Mouse (Mus musculus): ENCODE measurements around the gene Pomgnt1. TPM values are rescaled to one million over a fixed set of nuclear protein-coding genes. Genes with fewer than 3 reads are reported as not detected.

Pomgnt1 gene
- 59.2 and 66.1 TPM in 2 replicates for polyA plus RNA-seq (2015; fragmentation: Nextera tagmentation; extraction: Ambion mirVana)

DNA sequence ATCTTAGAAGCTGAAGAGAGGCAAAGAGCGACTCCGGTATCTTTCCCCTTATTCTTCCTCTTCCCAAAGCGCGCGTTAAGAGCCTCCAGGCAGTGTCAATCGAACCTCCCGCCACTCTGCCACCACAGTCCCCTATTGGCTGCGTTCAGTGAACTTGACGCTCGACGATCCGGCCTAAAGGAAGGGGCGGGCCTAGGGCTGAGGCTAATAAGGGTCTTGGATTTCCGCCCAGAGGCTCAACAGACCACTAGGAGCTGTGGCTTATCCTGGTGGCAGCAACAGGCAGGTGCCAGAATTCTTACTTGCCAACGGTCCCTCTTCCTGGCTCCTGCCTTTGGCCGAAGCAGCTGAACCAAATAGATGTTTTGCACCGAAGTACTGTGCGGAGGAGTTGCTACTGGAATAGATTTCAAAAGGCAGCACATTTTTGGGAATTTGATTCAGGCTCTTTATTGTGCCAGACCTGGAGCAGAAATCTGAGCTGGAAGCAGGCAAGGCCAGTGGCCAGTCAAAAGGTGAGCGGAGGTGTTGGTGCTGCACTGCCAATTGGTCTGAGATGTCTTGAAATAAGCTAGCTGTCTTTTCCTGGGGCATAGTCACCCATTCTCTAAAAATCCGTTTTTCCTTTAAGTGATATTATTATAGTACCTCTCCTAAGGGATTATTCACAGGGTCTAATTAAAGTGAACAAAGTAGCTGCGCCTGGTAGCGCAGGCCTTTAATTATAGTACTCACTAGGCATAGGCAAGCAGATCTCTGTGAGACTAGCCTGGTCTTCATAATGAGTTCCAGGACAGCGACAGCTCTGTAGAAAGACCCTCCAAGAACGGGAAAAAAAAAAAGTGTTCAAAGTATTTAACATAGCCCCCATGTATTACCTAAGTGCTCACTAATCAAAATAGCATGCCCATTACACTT, at the start of gene Pomgnt1, which contains the start of gene Rad54l:
TSS of gene Pomgnt1 (plus strand) at position 239 of the 918 bp plus-strand sequence.
TSS of gene Rad54l (minus strand) at position 89 of the 918 bp plus-strand sequence.
- peak within 1 kb of the TSS; percentile 66 for H3K27ac ChIP-seq
- peak within 1 kb of the TSS; percentile 56 for H3K9ac ChIP-seq
- H3K27me3 ChIP-seq, result no peaks in the 10 kb centered on the region
- WGBS, result 4% methylated on average over 24 of the region's 24 CpGs
- peak within 1 kb of the TSS; percentile 68 for H3K4me2 ChIP-seq
- H3K9me3 ChIP-seq, result no peaks in the 10 kb centered on the region
- peak; percentile 96 for ATAC-seq (ENCODE audit: borderline replicate concordance, extremely low read depth, low FRiP score, low TSS enrichment)
- 0 out of 2 replicates have a peak, but pooled peaks cover under 1% of the 10 kb centered on the region for H3K36me3 ChIP-seq
- peak within 1 kb of the TSS; percentile 59 for H3K4me3 ChIP-seq
- peaks cover 20% of the 10 kb centered on the region for H3K4me1 ChIP-seq

DNA sequence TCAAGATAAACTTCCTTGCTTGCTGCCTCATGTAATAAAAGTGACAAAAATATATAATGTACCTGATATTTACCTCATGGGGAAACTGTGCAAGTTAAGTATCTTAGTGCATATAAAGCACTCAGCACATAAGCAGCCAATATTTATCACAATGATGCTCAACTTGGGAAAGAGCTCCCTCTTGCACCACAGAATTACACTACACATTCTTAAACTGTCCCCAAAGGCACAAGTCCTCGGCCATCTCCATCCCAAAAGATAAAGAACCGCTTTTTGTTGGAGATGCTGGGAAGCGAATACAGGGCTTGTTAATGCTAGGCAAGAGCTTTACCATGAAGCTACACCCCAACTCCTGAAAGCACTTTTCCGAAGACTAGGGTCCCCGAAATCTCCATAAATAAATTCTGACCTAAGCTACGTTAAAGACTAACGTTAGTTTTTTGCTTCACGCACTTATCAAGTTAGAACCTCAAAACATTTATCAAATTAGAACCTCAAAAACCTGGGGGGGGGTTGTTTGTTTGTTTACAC, 49.4 kb upstream of the Pomgnt1 start:
- Histone ChIP-seq H3K9me3 (no peaks in the 10 kb centered on the region), H3K27ac (peak overlapping the region; percentile 98), H3K4me1 (peaks cover 27% of the 10 kb centered on the region), H3K9ac (peak overlapping the region; percentile 89), H3K4me3 (peak overlapping the region; percentile 65), H3K4me2 (peak overlapping the region; percentile 76), H3K27me3 (no peaks in the 10 kb centered on the region), H3K36me3 (peaks cover 15% of the 10 kb centered on the region)
- WGBS, result 2% methylated on average over 8 of the region's 8 CpGs
- no peak for ATAC-seq (ENCODE audit: borderline replicate concordance, extremely low read depth, low FRiP score, low TSS enrichment)

DNA sequence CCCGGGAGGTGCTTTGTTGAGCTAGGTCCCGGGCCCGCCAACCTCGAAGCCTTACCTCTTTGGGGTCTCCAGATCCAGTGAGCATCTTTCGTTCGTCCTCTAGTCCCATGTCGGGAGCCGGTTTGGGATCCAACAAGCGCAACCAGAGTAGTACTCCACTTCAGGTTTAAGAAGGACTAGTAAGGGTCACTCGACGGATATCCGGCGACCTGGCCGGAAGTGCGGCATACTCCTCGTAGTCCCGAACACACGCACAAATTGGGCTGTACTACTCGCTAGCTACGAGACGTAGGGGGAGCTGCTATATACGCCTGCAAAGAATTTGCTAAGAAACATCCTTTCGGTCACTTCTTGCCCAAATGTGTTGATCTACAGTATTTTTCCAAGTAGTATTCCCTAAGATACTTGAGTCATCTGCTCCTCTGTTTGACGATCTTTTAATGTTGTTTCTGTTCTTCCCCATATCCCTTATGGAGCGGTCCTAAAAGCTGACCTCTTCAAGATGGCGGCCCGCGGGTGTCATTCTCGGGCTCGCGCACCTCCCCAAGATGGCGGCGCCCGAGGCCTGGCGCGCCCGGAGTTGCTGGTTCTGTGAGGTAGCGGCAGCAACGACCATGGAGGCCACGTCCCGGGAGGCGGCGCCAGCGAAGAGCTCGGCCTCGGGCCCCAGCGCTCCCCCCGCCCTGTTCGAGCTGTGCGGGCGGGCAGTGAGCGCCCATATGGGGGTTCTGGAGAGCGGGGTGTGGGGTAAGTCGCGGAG, 48.6 kb upstream of the Pomgnt1 start, which contains the start of the genes Uqcrh and Lrrc41:
TSS of gene Uqcrh (minus strand) at position 211 of the 760 bp plus-strand sequence.
TSS of gene Lrrc41 (plus strand) at position 409 of the 760 bp plus-strand sequence.
- peak; percentile 93 for ATAC-seq (ENCODE audit: borderline replicate concordance, extremely low read depth, low FRiP score, low TSS enrichment)
- Histone ChIP-seq H3K4me2 (peak within 1 kb of the TSS; percentile 76), H3K27ac (peak within 1 kb of the TSS; percentile 98), H3K27me3 (no peaks in the 10 kb centered on the region), H3K9ac (peak within 1 kb of the TSS; percentile 89), H3K4me1 (peaks cover 27% of the 10 kb centered on the region), H3K36me3 (peaks cover 11% of the 10 kb centered on the region), H3K4me3 (peak within 1 kb of the TSS; percentile 65), H3K9me3 (no peaks in the 10 kb centered on the region)
- 1% methylated on average over 55 of the region's 55 CpGs for WGBS

DNA sequence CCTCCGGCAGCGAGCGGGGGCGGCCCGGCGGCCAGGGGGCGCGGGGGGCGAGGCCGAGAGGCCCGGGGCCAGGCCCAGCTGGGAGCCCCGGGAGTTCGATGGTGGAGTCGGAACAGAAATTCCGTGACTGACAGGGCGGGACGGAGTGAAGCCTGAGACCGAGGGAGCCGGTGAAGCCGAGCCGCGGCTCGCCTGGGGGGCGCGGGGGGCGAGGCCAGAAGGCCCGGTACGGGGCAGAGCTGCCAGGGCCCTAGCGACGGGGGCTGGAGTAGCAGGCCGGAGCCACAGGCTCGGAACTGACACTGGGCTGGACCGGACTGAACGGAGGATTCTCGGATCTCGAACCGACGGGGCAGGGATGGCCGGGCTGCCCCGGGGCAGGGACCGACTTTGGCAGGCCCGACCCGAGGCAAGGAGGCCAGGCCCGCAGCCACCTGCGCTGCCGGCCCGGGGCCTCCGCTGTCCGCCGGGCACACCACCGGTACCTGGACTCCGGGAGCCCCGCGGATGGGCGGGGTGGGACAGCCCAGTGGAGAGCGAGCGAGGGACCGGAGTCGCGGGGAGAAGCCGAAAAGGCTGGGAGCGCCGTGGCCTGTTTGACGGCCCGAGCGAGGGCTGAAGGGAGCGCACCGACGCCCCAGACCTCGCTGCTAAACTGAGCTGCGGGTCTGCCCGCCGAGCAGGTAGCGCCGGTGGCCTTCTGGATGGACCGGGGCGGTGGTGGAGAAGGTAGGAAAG, 47.8 kb upstream of the Pomgnt1 start:
- WGBS, result under 1% methylated on average over 75 of the region's 77 CpGs

DNA sequence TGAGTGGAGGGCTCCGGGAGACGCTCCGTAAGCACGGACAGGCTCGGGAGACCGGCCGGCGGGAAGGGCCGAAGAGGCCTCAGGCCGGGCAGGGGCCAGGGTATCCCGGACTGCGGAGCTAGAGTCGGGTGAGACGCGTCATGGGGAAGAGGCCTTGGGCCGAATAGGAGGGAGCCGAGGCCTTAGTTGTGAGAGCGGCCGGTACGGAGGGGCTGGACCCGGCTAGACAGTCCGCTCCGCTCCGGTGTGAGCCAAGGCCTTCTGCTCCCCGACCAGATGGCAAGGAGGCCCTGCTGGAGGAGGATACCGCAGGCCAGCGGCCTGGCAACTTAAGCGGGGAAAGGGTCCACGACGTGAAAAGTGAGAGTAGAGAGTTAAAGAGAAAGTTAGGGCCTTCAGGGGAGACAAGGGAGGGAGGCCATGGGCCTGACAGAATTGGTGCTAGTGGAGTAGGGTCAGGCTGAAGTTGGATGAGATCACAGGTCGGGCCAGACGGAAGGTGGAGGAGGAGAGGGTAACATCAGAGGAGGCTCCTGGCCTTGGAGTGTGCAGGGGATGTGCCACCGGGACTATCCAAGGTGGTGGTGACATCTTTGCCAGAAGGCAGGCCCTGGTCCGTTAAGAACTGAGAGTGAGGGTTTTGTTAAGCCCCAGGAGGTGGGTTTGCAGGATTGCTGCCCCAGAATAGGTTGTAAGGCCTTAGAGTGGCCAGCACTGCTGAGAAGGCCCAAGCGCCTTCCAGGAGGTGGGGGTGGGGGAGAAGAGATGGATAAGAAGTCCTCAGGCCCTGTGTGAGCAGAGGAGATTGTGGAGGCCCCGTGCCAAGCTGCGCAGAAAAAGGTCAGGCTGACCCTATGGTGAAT, 47.0 kb upstream of the Pomgnt1 start:
- Histone ChIP-seq H3K4me3 (peak overlapping the region; percentile 65), H3K27me3 (no peaks in the 10 kb centered on the region), H3K4me2 (peak overlapping the region; percentile 76), H3K9ac (peak overlapping the region; percentile 89), H3K27ac (peak overlapping the region; percentile 98), H3K9me3 (no peaks in the 10 kb centered on the region), H3K4me1 (peaks cover 27% of the 10 kb centered on the region), H3K36me3 (peaks cover 20% of the 10 kb centered on the region)
- under 1% methylated on average over 37 of the region's 37 CpGs for WGBS
- no peak for ATAC-seq (ENCODE audit: borderline replicate concordance, extremely low read depth, low FRiP score, low TSS enrichment)

More for the DNA sequence above, 47.8 kb upstream of the Pomgnt1 start:
- peak overlapping the region; percentile 76 for H3K4me2 ChIP-seq
- H3K27me3 ChIP-seq, result no peaks in the 10 kb centered on the region
- peak; percentile 71 for ATAC-seq (ENCODE audit: borderline replicate concordance, extremely low read depth, low FRiP score, low TSS enrichment)
- peaks cover 27% of the 10 kb centered on the region for H3K4me1 ChIP-seq
- H3K9me3 ChIP-seq, result no peaks in the 10 kb centered on the region
- peak overlapping the region; percentile 98 for H3K27ac ChIP-seq
- H3K9ac ChIP-seq, result peak overlapping the region; percentile 89
- H3K36me3 ChIP-seq, result peaks cover 12% of the 10 kb centered on the region
- H3K4me3 ChIP-seq, result peak overlapping the region; percentile 65

DNA sequence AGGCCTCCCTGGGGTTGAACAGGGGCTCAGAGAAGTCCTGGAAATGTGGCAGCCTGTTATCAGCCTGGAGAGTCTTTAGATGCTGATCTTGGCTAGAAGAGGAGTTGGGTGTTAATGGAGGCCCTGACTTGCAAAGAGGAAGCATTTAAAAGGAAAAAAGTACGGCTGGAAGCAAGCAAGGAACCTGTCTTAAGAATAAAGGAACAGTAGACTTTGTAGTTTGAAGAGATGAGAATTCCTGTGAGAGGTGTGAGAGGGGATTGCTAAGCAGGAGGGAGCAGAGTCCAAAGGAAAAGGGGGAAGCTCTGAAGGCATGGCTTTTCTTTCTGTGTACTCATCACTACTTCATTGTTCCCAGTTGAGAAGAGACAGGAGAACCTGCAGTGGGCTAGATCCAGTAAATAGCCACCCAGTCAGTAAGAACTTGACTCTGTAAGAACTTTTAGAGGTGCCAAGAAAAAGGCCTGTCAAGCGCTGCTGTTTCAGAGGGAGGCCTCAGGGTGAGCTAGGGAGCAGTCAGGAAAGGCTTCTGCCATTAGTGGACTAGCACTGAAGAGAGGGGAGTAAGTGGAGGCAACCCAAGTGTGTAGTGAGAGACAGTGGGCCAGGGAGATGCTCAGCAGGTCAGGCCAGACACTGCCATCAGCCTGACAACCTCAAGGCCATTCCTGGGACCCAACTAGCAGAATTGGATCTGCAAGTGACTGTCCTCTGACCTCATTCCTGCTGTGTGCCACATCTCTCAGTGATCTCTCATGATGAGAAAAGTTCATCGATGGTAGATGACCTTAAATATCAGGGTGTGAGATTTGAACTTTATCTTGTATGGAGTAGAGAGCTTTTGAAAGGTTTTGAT, 46.2 kb upstream of the Pomgnt1 start:
- Histone ChIP-seq H3K9ac (peak overlapping the region; percentile 89), H3K27ac (peak overlapping the region; percentile 98), H3K4me1 (peaks cover 27% of the 10 kb centered on the region), H3K27me3 (no peaks in the 10 kb centered on the region), H3K4me3 (peak overlapping the region; percentile 65), H3K36me3 (peaks cover 22% of the 10 kb centered on the region), H3K9me3 (no peaks in the 10 kb centered on the region), H3K4me2 (peak overlapping the region; percentile 76)
- ATAC-seq (ENCODE audit: borderline replicate concordance, extremely low read depth, low FRiP score, low TSS enrichment), result no peak
- 46% methylated on average over 3 of the region's 3 CpGs for WGBS

DNA sequence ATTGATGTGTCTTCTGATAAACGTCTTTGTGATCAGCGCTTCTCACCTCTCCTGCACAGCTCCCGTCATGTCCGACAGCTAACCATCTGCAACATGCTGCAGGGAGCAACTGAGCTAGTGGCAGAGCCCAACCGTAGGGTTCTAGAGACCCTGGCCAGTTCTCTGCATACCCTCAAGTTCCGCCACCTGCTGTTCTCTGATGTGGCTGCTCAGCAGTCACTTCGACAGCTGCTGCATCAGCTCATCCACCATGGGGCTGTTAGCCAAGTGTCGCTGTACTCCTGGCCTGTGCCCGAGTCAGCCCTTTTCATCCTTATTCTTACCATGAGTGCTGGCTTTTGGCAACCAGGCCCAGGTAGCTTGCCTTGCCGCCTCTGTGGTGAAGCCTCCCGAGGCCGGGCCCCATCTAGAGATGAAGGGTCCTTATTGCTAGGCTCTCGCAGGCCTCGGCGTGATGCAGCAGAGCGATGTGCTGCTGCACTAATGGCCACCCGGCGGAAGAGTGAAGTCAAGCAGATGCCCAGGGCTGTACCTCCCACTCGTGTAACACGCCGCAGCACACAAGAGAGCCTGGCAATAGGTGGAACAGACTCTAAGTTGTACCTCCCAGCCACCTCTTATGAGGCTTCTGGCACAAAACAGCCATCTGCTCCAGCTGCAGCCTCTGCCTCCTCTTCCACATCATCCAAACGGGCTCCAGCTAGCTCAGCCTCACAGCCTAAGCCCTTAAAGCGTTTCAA, 35.0 kb upstream of the Pomgnt1 start:
- ATAC-seq (ENCODE audit: borderline replicate concordance, extremely low read depth, low FRiP score, low TSS enrichment), result no peak; the same call in 1 of the 2 replicates
- Histone ChIP-seq H3K9ac (no peak overlapping the region), H3K36me3 (peaks cover 83% of the 10 kb centered on the region), H3K9me3 (no peaks in the 10 kb centered on the region), H3K4me2 (no peak overlapping the region), H3K27me3 (no peaks in the 10 kb centered on the region), H3K4me3 (no peak overlapping the region), H3K27ac (no peak overlapping the region), H3K4me1 (no peaks in the 10 kb centered on the region)
- 88% methylated on average over 23 of the region's 23 CpGs for WGBS

DNA sequence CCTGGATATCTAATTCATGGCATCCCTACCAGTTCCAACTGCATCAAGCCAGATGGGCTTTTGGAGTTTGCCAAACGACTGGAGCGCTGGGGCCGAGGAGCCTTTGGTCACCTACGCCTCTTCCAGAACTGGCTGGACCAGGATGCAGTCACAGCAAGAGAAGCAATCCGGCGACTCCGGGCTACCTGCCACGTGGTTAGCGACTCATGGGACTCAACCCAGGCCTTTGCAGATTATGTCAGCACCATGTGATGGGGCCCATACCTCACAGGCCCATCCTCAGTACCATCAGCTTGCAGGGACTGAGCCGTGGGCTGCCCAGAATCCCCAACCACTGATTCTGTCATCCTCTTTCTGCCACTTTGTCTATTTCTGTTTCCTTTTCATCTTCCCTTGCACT, 27.3 kb upstream of the Pomgnt1 start:
- WGBS, result 88% methylated on average over 10 of the region's 10 CpGs
- Histone ChIP-seq H3K4me3 (no peak overlapping the region), H3K4me1 (no peaks in the 10 kb centered on the region), H3K9ac (no peak overlapping the region), H3K36me3 (peaks cover 90% of the 10 kb centered on the region), H3K27ac (no peak overlapping the region), H3K27me3 (no peaks in the 10 kb centered on the region), H3K4me2 (no peak overlapping the region), H3K9me3 (no peaks in the 10 kb centered on the region)
- ATAC-seq (ENCODE audit: borderline replicate concordance, extremely low read depth, low FRiP score, low TSS enrichment), result no peak

DNA sequence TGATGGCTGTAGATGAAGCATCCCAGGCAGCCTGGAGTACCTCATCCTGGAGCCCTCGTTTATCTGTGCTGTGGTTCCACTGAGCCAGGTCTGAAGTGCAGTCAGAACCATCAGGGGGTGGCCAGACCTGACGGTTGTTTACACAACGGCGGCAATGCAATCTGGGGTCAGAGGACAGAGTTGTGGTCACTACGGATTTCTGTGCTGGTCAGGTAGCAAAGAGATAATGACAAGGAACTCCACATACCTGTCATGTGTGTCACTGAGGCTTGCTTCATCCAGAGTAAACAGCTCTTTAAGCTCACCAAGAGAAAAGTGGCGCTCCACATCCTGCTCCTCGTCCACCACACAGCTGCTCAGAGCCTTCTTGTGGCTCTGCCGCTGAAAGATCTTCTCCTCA, 26.4 kb upstream of the Pomgnt1 start:
- Histone ChIP-seq H3K9me3 (no peaks in the 10 kb centered on the region), H3K27me3 (no peaks in the 10 kb centered on the region), H3K4me3 (no peak overlapping the region), H3K36me3 (peaks cover 88% of the 10 kb centered on the region), H3K27ac (no peak overlapping the region), H3K4me1 (no peaks in the 10 kb centered on the region), H3K9ac (no peak overlapping the region), H3K4me2 (no peak overlapping the region)
- no peak for ATAC-seq (ENCODE audit: borderline replicate concordance, extremely low read depth, low FRiP score, low TSS enrichment)
- WGBS, result 68% methylated on average over 8 of the region's 8 CpGs

Data from lung, embryonic 15.5 days (tissue).